Mouse (Mus musculus) liver, postnatal 0 days (tissue): ENCODE data around the gene 1810024B03Rik.

Experiments
- CTCF ChIP-seq: sonication (generic); IDR thresholded peaks from 2 replicates; pipeline ENCODE4 v1.5.1; 2016; ENCODE audit warnings: antibody characterized with exemption, low read depth
- EP300 ChIP-seq: IDR thresholded peaks from 2 replicates; pipeline ENCODE4 v1.6.1; 2016; ENCODE audit warnings: antibody characterized with exemption, low read depth, mild to moderate bottlenecking

- TF ChIP-seq CTCF (no peak), EP300 (no peak)
Measured at GRCm38 (mm10) chr2:127208452-127208769, 331 bp upstream of the 1810024B03Rik start.
